Mouse (Mus musculus) right cerebral cortex, postnatal 14 days (tissue): Measurements from ENCODE around the gene Plek.
"Not testable (repeated sequence)": the region's sequence is repeated elsewhere in the genome, so short reads cannot be mapped to it uniquely, and the experiment has no call there.

Source experiments
- DNase-seq: peaks from one replicate; pipeline ENCODE4 v3.0.0; 2022

Gene Plek

GRCm38 (mm10) chr11:17051545-17052475 lies at the start of gene Plek, which contains the start of gene Cnrip1:
Gene Plek, minus strand, starts transcription at chr11:17052381.
Gene Cnrip1, plus strand, starts transcription at chr11:17051586.
- DNase-seq = peak; percentile 93

- DNase-seq = no peak
Measured at GRCm38 (mm10) chr11:17086106-17086505, 33.9 kb upstream of the Plek start.

GRCm38 (mm10) chr11:17083866-17084265 lies 31.7 kb upstream of the Plek start:
- no peak for DNase-seq

GRCm38 (mm10) chr11:17083455-17083854 lies 31.3 kb upstream of the Plek start:
- DNase-seq = no peak

GRCm38 (mm10) chr11:17082953-17083352 lies 30.8 kb upstream of the Plek start:
- no peak for DNase-seq

GRCm38 (mm10) chr11:17082086-17082485 lies 29.9 kb upstream of the Plek start:
- DNase-seq = no peak

GRCm38 (mm10) chr11:17075656-17076055 lies 23.5 kb upstream of the Plek start:
- no peak for DNase-seq

GRCm38 (mm10) chr11:17069360-17069759 lies 17.2 kb upstream of the Plek start:
- not testable (repeated sequence) for DNase-seq

- DNase-seq = no peak
Measured at GRCm38 (mm10) chr11:17052476-17053049, 382 bp upstream of the Plek start.

- DNase-seq = no peak
Measured at GRCm38 (mm10) chr11:17045806-17046205, 6.4 kb downstream of the Plek start.

- no peak for DNase-seq
Measured at GRCm38 (mm10) chr11:17023984-17024383, 28.2 kb downstream of the Plek start.

- no peak for DNase-seq
Measured at GRCm38 (mm10) chr11:17023206-17023605, 29.0 kb downstream of the Plek start.

- DNase-seq = no peak
Measured at GRCm38 (mm10) chr11:17019328-17019727, 32.9 kb downstream of the Plek start.

GRCm38 (mm10) chr11:17012948-17013347 lies 39.2 kb downstream of the Plek start:
- no peak for DNase-seq

- DNase-seq = no peak
Measured at GRCm38 (mm10) chr11:17008498-17008941, 43.7 kb downstream of the Plek start.

- DNase-seq = no peak
Measured at GRCm38 (mm10) chr11:17007517-17008173, 44.5 kb downstream of the Plek start.

- DNase-seq = not testable (repeated sequence)
Measured at GRCm38 (mm10) chr11:17006526-17006925, 45.7 kb downstream of the Plek start.

GRCm38 (mm10) chr11:17004899-17005846 lies 47.0 kb downstream of the Plek start:
- no peak for DNase-seq

GRCm38 (mm10) chr11:17003757-17004156 lies 48.4 kb downstream of the Plek start:
- no peak for DNase-seq

- no peak for DNase-seq
Measured at GRCm38 (mm10) chr11:17002739-17003373, 49.3 kb downstream of the Plek start.
